Mouse (Mus musculus) megakaryocyte, embryonic 14.5 days (primary cell): ENCODE measurements at regions not wholly inside any gene's neighbourhood (a gene's known extent, or its start where the extent isn't known, plus 50 kb on each side); places are given as distances from the start of the nearest gene placed in this dataset.

ENCODE experiments used
- FLI1 ChIP-seq: IDR thresholded peaks from 2 replicates; pipeline ENCODE4 v1.6.1; 2012; ENCODE audit warnings: low read length, inconsistent platforms, mixed read lengths
- GATA1 ChIP-seq: IDR thresholded peaks from 3 replicates; pipeline ENCODE4 v1.6.1; 2012; ENCODE audit warnings: mixed read lengths, low read length, inconsistent platforms, borderline replicate concordance

DNA sequence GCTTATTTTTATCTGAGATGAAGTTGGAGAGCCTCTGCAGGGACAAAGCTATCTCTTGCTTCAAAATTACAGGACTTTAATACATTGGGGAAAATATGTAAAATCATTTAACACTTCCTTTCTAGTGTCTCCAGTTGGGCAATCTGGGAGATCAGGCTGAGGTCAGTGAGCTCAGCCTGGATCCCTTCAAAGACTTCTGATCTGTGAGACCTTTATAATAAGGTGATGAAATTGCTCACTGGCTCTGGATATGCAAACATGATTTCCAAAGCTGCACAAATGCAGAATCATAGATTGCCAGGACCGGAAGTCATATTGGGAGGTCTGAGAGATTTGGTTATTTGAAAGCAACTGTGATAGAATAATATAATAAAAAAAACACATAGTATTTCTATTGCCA, 76.7 kb downstream of the Mex3b start:
- TF ChIP-seq GATA1 (no peak), FLI1 (no peak)
